Mouse (Mus musculus): Measurements from ENCODE around the gene Nwd2. TPM values are rescaled to one million over a fixed set of nuclear protein-coding genes. Genes with fewer than 3 reads are reported as not detected.

Nwd2 gene
- polyA plus RNA-seq, 1 experiment from 2014 or later, result 0.51 TPM

- no peak for ATAC-seq (ENCODE audit: insufficient number of reproducible peaks, low FRiP score, low TSS enrichment, low read depth)
- no peak overlapping the region for H3K4me3 ChIP-seq
- peaks cover 3% of the 10 kb centered on the region for H3K4me1 ChIP-seq
- no peaks in the 10 kb centered on the region for H3K9me3 ChIP-seq
- H3K4me2 ChIP-seq, result no peak overlapping the region
- no peak overlapping the region for H3K9ac ChIP-seq
- H3K36me3 ChIP-seq, result no peaks in the 10 kb centered on the region
- 85% methylated on average over 5 of the region's 5 CpGs for WGBS
- no peak overlapping the region for H3K27ac ChIP-seq
- no peaks in the 10 kb centered on the region for H3K27me3 ChIP-seq
Measured at GRCm38 (mm10) chr5:63821176-63821575, 172.3 kb downstream of the Nwd2 start.

GRCm38 (mm10) chr5:63821860-63822259, 173.0 kb downstream of the Nwd2 start:
- Histone ChIP-seq H3K4me1 (peaks cover 5% of the 10 kb centered on the region), H3K4me3 (no peak overlapping the region), H3K9me3 (no peaks in the 10 kb centered on the region), H3K27me3 (no peaks in the 10 kb centered on the region), H3K9ac (no peak overlapping the region), H3K27ac (no peak overlapping the region), H3K36me3 (no peaks in the 10 kb centered on the region), H3K4me2 (no peak overlapping the region)
- no peak for ATAC-seq (ENCODE audit: insufficient number of reproducible peaks, low FRiP score, low TSS enrichment, low read depth)
- WGBS, result 53% methylated on average over 8 of the region's 8 CpGs

GRCm38 (mm10) chr5:63823362-63824332, 174.7 kb downstream of the Nwd2 start:
- Histone ChIP-seq H3K4me2 (no peak overlapping the region), H3K4me3 (no peak overlapping the region), H3K9ac (no peak overlapping the region), H3K9me3 (no peaks in the 10 kb centered on the region), H3K27ac (no peak overlapping the region), H3K27me3 (no peaks in the 10 kb centered on the region), H3K36me3 (no peaks in the 10 kb centered on the region), H3K4me1 (peaks cover 14% of the 10 kb centered on the region)
- ATAC-seq (ENCODE audit: insufficient number of reproducible peaks, low FRiP score, low TSS enrichment, low read depth), result no peak
- 49% methylated on average over 10 of the region's 10 CpGs for WGBS

DNA sequence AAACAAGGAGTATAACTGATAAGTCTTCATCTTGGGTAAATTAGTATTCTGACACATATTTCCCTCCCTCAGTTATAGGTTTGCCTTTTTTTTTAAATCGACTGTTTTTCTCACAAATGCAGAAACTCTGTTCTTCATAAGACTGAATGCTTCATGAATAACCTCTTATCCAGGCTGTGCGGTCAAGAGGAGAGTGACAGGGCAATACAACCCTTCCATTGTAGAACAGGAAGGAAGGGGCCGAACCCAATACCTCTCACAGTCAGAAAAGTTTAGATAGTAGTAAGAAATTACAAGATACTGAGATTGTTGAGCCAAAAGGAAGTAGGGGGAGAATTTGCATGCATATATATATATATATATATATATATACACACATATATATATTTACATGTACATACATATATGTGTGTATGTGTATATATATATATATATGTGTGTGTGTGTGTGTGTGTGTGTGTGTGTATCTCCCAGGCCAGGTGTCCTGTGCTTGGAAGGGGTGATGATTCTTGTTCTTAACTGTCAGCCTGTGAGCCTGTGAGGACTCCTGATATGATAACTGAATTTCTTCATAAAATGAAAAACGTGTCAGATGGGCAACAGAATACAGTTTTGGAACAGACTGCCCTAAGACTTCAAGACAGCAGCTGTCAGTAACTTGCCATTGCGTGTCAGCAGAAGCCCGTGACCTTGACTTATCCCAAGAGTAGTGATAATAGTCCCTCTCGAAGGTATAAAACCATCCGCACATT, 175.9 kb downstream of the Nwd2 start:
- Histone ChIP-seq H3K9me3 (no peaks in the 10 kb centered on the region), H3K4me3 (no peak overlapping the region), H3K36me3 (no peaks in the 10 kb centered on the region), H3K4me2 (no peak overlapping the region), H3K27ac (no peak overlapping the region), H3K27me3 (no peaks in the 10 kb centered on the region), H3K9ac (no peak overlapping the region), H3K4me1 (peaks cover 11% of the 10 kb centered on the region; the same call in 1 of the 2 replicates)
- WGBS, result 82% methylated on average over 8 of the region's 8 CpGs
- ATAC-seq (ENCODE audit: insufficient number of reproducible peaks, low FRiP score, low TSS enrichment, low read depth), result no peak

DNA sequence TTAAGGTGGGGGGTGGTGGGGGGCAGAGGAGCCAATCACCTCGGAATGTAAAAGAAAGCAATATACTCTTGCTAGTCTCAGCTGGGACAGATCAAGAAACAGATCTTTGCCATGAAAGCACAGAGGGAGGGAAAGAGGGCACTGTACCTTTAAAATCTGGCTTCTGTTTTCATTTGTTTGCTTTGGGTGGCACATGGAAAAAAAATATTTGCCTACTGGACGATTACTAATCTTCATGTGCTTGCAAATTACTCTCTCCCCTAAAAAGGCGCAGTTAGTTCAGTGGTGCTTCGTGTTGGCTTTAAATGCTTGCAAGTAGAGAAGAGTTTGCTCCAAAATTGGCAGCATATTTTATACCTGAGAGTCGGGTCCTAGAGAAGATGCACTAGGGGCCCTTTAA, 177.0 kb downstream of the Nwd2 start:
- no peaks in the 10 kb centered on the region for H3K27me3 ChIP-seq
- H3K27ac ChIP-seq, result no peak overlapping the region
- H3K9me3 ChIP-seq, result no peaks in the 10 kb centered on the region
- no peak overlapping the region for H3K9ac ChIP-seq
- H3K4me1 ChIP-seq, result peaks cover 11% of the 10 kb centered on the region; the same call in 1 of the 2 replicates
- H3K4me2 ChIP-seq, result no peak overlapping the region
- WGBS, result 45% methylated on average over 5 of the region's 5 CpGs
- ATAC-seq (ENCODE audit: insufficient number of reproducible peaks, low FRiP score, low TSS enrichment, low read depth), result no peak
- no peak overlapping the region for H3K4me3 ChIP-seq
- no peaks in the 10 kb centered on the region for H3K36me3 ChIP-seq

DNA sequence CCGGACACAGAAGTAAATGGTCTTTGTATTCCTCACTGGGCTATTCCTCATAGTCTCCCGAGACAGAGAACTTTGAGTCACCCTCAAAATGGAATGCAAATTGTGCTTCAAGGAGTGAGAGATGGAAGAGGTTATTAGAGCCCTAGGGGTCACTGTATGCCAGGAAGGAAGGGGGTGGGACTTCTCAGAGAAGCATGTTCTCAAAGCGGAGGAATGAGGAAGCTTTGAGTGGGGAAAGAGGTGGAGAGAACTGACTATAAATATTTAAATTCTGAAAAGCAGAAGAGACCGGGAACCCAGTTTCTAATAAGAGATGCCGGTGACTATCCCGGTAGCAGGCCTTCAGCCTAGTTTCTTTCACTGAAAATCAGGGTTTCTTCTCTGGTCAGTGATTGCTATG, 178.1 kb downstream of the Nwd2 start:
- Histone ChIP-seq H3K36me3 (no peaks in the 10 kb centered on the region), H3K9me3 (no peaks in the 10 kb centered on the region), H3K9ac (no peak overlapping the region), H3K4me3 (no peak overlapping the region), H3K4me1 (peaks cover 11% of the 10 kb centered on the region; the same call in 1 of the 2 replicates), H3K4me2 (no peak overlapping the region), H3K27ac (no peak overlapping the region), H3K27me3 (no peaks in the 10 kb centered on the region)
- no peak for ATAC-seq (ENCODE audit: insufficient number of reproducible peaks, low FRiP score, low TSS enrichment, low read depth)
- 57% methylated on average over 6 of the region's 6 CpGs for WGBS

- no peak for ATAC-seq (ENCODE audit: insufficient number of reproducible peaks, low FRiP score, low TSS enrichment, low read depth)
- H3K36me3 ChIP-seq, result no peaks in the 10 kb centered on the region
- H3K9me3 ChIP-seq, result no peaks in the 10 kb centered on the region
- H3K9ac ChIP-seq, result no peak overlapping the region
- WGBS, result 53% methylated on average over 5 of the region's 5 CpGs
- H3K4me3 ChIP-seq, result no peak overlapping the region
- no peak overlapping the region for H3K27ac ChIP-seq
- no peaks in the 10 kb centered on the region for H3K27me3 ChIP-seq
- H3K4me2 ChIP-seq, result no peak overlapping the region
- H3K4me1 ChIP-seq, result peaks cover 11% of the 10 kb centered on the region; the same call in 1 of the 2 replicates
Measured at GRCm38 (mm10) chr5:63827415-63828053, 178.6 kb downstream of the Nwd2 start.

DNA sequence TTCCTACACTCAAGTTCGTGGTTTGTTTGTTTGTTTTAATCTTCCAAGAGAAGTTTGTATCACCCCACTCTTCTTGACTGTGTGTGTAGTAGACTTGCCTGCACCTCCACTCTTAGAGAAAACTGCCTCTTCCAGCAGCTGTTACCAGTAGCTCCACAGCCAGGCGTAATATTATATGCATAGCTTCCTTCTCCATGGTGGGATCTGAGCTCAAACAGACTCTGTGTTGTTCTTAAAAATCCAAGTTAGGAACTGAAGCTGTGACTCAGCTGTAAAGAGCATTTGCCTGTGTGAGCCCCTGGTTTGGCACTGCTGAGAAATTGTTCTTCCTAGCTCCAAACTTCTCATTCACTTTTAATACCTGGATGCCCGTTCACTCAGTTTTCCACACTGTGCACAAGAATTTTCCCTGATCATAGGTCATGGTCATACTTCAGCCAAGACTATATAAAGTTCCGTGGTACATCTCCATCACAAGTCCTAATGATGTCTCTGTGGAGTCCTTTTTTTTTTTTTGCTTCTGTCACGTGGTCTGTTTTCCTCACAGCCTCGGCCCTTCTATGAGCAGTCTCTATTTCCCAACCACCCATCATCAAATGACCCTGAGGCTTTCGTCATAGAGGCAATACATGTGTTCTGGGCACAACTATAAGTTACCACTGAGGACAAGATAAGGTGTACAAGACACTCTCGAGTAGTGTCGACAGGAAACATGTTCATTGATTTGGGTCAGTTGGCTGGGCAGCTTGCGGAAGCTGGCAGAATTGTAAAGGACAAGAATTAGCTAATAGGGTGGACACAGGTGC, 179.7 kb downstream of the Nwd2 start:
- Histone ChIP-seq H3K4me2 (no peak overlapping the region), H3K36me3 (no peaks in the 10 kb centered on the region), H3K27me3 (no peaks in the 10 kb centered on the region), H3K27ac (0 out of 2 replicates have a peak overlapping the region, but pooled peaks have one; percentile 8), H3K4me1 (peaks cover 11% of the 10 kb centered on the region; the same call in 1 of the 2 replicates), H3K9me3 (no peaks in the 10 kb centered on the region), H3K9ac (no peak overlapping the region), H3K4me3 (no peak overlapping the region)
- WGBS, result 67% methylated on average over 10 of the region's 10 CpGs
- no peak for ATAC-seq (ENCODE audit: insufficient number of reproducible peaks, low FRiP score, low TSS enrichment, low read depth)

DNA sequence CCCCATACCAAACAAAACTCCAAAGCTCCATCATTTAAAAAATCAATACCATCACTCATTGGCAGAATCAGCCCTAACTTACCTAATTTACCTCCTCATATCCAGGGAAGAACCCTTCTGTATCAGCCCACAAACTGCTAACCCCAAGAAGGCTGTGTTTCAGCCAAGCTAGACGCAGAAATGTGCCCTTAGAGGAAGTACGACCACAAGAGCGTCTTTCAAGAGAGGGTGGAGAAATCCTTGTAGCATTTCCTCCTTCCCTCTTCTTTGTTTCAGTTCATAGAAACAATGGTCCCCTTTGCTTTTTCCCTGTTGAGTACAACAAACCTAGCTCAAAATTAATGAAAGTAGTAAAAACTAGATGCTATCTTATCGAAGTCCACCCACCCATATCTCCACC, 182.2 kb downstream of the Nwd2 start:
- Histone ChIP-seq H3K9ac (no peak overlapping the region), H3K4me1 (peaks cover 11% of the 10 kb centered on the region; the same call in 1 of the 2 replicates), H3K27me3 (no peaks in the 10 kb centered on the region), H3K36me3 (no peaks in the 10 kb centered on the region), H3K4me2 (no peak overlapping the region), H3K9me3 (no peaks in the 10 kb centered on the region), H3K27ac (no peak overlapping the region), H3K4me3 (no peak overlapping the region)
- no peak for ATAC-seq (ENCODE audit: insufficient number of reproducible peaks, low FRiP score, low TSS enrichment, low read depth)
- WGBS, result 72% methylated on average over 4 of the region's 4 CpGs

GRCm38 (mm10) chr5:63833955-63834354, 185.1 kb downstream of the Nwd2 start:
- H3K9me3 ChIP-seq, result no peaks in the 10 kb centered on the region
- no peaks in the 10 kb centered on the region for H3K27me3 ChIP-seq
- H3K4me3 ChIP-seq, result no peak overlapping the region
- no peak overlapping the region for H3K27ac ChIP-seq
- H3K4me2 ChIP-seq, result no peak overlapping the region
- WGBS, result 53% methylated on average over 5 of the region's 5 CpGs
- H3K9ac ChIP-seq, result no peak overlapping the region
- ATAC-seq (ENCODE audit: insufficient number of reproducible peaks, low FRiP score, low TSS enrichment, low read depth), result no peak
- no peaks in the 10 kb centered on the region for H3K36me3 ChIP-seq
- H3K4me1 ChIP-seq, result no peaks in the 10 kb centered on the region

DNA sequence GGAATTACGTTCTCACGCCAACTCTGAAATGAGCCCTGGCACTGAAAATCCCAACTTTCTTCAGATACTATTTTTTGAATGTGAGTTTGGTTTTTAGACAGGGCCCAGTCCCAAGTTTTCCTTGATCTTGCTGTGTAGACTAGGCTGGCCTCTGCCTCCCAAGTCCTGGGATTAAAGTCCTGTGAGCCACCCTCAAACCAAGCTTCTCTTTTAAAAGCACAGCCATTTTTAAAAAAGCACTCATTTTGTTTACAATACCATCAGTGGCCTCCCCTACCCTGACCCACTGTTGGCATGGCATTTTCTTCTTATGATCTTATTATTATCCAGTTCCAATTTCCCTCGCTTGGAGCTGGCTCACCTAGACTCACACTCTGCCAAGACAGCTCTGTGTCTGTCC, 185.5 kb downstream of the Nwd2 start:
- no peak for ATAC-seq (ENCODE audit: insufficient number of reproducible peaks, low FRiP score, low TSS enrichment, low read depth)
- no peak overlapping the region for H3K4me2 ChIP-seq
- H3K27me3 ChIP-seq, result no peaks in the 10 kb centered on the region
- no peaks in the 10 kb centered on the region for H3K9me3 ChIP-seq
- no peaks in the 10 kb centered on the region for H3K4me1 ChIP-seq
- H3K27ac ChIP-seq, result no peak overlapping the region
- H3K36me3 ChIP-seq, result no peaks in the 10 kb centered on the region
- no peak overlapping the region for H3K4me3 ChIP-seq
- 63% methylated on average over 3 of the region's 3 CpGs for WGBS
- H3K9ac ChIP-seq, result no peak overlapping the region
